Mouse (Mus musculus) gastrocnemius, postnatal 4 days (tissue): ENCODE data around the gene Nfatc4. TPM values are rescaled to one million over a fixed set of nuclear protein-coding genes. Genes with fewer than 3 reads are reported as not detected.

Source experiments
- DNase-seq, 2 experiments: peaks; one replicate each; pipeline ENCODE4 v3.0.0; 2021 to 2022; ENCODE audit warnings: low spot score in 2 of 2, mixed read lengths in 2 of 2
- long read RNA-seq, 2 experiments: library from polyadenylated mRNA; stranded (forward); transcript quantifications; one replicate each; pipeline ENCODE4 v2.0.0; 2021
- total RNA-seq, 2 experiments: library from RNA; stranded (reverse); gene quantifications; 2 replicates each; pipeline ENCODE4 v1.2.3; 2021

Gene Nfatc4
- total RNA-seq, result 10 to 100 TPM; 23.0 to 26.0 TPM
- long read RNA-seq, experiment 1, partial matches to known transcripts, result 3 of 12 reads
- long read RNA-seq, experiment 1, other reads (novel, unspliced or antisense), result 4 of 12 reads
- long read RNA-seq, experiment 2, partial matches to known transcripts, result 2 of 12 reads
- long read RNA-seq, experiment 2, other reads (novel, unspliced or antisense), result 3 of 12 reads

DNA sequence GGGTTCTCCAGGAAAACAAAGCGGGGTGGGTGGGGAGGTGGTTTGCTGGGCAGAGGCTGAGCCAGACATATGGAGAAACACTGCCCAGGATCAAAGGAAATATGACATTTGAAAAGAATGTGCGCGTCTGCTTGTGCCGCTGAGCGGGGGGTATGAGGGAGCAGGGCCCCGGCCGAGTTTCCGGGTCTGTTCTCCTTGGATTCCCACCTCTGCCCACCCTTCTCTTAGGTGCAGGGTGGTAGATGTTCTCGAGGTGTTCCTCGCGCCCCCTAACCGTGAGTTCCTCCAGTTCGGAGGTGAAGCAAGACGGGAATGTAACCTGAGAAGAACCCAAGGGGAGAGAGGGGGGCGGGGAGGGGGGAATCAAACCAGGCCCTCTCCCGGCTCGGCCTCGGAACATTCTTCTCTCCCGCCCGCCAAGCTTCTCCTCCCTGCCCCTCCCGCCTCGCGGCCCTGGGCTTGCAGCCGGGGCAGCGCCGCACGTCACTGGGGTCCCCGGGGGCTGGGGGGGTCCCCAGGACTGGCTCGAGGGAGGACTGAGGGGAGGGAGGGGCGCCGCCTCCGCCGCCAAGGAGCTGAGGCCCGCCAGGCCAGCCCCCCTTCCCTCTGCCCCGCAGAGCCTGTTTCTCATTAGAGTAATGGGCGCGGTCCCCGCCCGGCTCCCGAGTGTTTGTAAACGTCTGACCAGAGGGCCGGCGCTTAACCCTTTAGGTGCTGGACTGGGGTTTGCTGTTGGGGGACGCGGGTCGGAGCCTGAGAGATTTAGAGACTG, at the start of gene Nfatc4:
TSS of gene Nfatc4 (plus strand) at position 154 of the 772 bp plus-strand sequence.
- DNase-seq, result peak; percentile 81 to 91

DNA sequence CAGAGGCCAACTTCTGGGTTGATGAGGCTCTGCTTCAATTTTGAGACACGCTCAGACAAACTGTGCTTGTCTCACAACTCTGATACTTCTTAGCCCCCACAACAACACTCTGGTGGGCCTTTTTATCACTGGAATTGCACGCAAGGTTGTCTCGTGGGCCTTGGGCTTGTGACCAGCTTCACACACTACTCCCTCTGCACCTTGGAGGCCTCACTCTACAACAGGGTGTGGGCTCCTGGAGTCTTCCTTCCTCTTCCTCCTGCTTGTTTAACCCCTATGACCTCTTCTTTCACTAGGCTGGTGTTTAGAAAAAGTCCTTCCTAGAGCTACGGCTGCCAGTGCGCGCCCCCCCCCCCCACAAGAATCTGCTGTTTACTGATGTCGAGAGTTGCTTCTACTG, 46.2 kb upstream of the Nfatc4 start:
- DNase-seq, result no peak

- no peak for DNase-seq
These were observed 45.8 kb upstream of the Nfatc4 start for GRCm38 (mm10) chr14:55777176-55777575.

GRCm38 (mm10) chr14:55777806-55778205, 45.1 kb upstream of the Nfatc4 start:
- DNase-seq, result peak in 1 of 2 experiments; percentile 13

- peak in 1 of 2 experiments; percentile 12 for DNase-seq
These were observed 44.3 kb upstream of the Nfatc4 start for GRCm38 (mm10) chr14:55778686-55779085.

DNA sequence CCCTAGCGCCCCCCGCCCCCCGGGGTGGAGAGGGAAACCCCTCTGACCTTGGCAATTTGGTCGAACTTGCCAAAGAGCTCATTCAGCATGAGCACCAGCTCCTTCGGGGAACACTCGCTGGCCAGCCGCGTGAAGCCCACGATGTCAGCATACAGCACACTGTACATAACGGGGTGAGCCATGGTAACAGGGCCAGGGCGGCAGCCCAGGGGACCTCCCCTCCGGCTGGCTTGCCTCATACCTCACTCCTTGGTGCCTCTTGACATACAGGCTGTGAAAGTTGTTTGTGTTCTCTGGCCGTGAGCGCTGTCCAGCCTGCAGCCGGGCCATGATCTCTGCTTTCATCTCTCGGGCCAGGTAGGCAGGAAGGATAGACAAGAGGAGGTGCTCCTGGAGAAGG, 43.3 kb upstream of the Nfatc4 start:
- DNase-seq, result peak; percentile 7 to 15

DNA sequence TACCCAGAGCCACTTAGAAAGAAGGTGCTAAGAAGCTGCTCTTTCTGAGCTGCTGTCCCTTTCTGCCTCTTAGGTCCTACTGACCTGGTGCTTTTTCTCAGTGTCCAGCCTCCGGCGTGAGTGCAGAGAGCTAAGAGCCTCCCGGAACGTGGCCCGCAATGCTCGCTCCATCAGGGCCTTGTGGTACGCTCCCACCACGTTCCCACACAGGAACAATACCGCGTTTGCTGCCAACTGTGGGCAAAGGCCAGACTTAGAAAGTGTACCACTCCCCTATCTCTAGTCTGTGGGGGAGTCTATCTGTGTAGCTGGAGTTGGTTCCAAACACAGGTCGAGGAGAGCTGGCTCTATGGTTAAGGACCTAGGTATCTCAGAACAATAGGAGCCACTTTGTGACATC, 42.2 kb upstream of the Nfatc4 start:
- peak; percentile 10 to 13 for DNase-seq

DNA sequence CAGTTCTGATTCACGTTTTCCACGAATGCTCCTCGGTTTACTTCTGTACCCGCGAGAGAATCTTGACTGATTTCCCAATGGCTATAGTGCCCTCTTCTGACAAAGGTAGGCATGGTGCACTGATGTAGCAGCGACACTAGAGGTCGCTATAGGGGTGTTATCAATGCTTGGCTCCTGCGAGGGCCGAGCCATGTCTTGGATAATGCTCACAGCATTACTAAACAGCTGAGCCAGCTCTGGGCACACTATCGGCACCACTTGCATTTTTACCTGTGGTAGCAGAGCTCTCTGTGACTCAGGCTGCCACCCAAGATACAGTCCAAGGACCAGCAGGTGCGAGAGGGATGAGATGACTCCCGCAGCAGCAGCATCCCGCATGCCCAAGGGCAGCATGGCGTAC, 41.6 kb upstream of the Nfatc4 start:
- peak; percentile 31 to 55 for DNase-seq

- DNase-seq, result peak; percentile 11 to 14
These were observed 40.5 kb upstream of the Nfatc4 start for GRCm38 (mm10) chr14:55782361-55782960.

GRCm38 (mm10) chr14:55783171-55783957, 39.6 kb upstream of the Nfatc4 start:
- peak; percentile 17 to 28 for DNase-seq

DNA sequence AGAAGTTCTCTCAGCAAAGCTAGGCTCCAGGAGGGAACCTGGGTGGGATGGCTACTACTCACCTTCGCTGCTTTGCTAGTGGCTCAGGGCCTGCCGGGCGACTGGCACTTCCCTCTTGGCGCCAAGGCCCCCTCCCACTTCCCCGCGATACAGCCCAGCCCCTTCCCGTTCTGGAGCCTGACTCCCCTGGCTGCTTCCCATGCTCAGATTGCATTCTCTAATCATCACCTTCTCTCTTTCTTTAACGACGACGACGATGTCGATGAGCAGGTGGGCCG, 39.0 kb upstream of the Nfatc4 start, which contains the start of gene Adcy4:
TSS of gene Adcy4 (minus strand) at position 138 of the 278 bp plus-strand sequence.
- peak; percentile 13 to 14 for DNase-seq

DNA sequence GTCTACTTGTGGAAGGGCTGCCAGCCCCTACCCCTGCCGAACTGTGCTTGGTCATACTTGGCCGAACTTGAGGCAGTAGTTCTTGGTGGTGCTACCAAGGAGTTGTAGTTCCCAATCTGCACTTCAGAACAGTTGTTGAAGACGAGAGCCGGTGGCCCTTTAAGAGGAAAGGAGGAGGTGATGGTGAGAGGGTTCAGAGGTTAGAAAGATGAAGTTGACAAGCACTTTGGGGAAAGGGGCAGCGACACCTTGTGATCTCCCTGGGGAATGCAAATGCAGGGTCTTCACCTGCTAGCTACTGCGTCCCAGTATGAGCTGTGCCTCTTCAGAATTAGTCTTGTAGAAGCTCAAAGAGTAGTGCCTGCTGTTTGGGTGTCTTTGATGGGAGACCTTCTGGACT, 37.7 kb upstream of the Nfatc4 start:
- peak in 1 of 2 experiments; percentile 6 for DNase-seq

GRCm38 (mm10) chr14:55787731-55788130, 35.2 kb upstream of the Nfatc4 start:
- peak in 1 of 2 experiments; percentile 8 for DNase-seq

- DNase-seq, result peak in 1 of 2 experiments; percentile 32
These were observed 34.5 kb upstream of the Nfatc4 start, which contains the start of gene Ripk3 for GRCm38 (mm10) chr14:55788256-55789050. Gene Ripk3 (minus strand): TSS chr14:55788865.

- DNase-seq, result no peak
These were observed 29.5 kb upstream of the Nfatc4 start for GRCm38 (mm10) chr14:55793461-55793860.

GRCm38 (mm10) chr14:55793946-55794345, 29.0 kb upstream of the Nfatc4 start:
- DNase-seq, result peak in 1 of 2 experiments; percentile 15

DNA sequence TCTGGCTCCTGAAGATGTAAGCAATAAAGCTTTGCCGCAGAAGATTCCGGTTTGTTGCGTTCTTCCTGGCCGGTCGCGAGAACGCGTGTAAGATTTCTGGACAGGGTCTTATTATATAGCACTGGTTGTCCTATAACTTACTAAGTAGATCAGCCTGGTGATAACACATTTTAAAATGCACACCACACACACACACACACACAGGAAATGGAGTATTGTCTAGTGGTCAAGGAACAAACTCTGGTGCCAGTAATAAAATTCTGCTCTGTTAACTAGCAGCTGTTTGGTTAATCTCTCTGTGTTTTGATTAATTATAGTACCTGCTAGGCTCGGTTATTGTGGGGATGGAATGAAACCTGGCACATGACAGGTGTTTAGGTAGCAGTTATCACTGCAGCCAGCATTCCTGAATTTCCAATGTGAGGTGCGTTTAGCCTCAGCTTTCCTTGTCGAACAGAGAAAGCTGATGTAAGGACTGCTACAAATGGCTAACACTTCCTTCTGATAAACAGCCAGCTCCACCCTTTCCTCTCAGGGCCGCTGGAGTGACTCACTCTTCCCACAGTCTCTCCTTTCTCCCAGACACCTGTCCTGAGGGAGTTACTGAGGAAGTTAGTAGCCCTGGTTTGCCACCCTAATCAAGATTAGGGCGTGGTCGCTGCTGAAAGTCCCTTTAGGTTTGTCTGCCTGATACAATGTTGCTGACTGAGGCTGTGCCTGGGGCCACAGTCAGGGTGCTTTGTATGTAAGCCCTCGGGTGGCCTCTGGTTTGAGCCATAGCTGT, 27.4 kb upstream of the Nfatc4 start:
- peak in 1 of 2 experiments; percentile 6 for DNase-seq

GRCm38 (mm10) chr14:55814885-55815284, 8.1 kb upstream of the Nfatc4 start:
- DNase-seq, result peak in 1 of 2 experiments; percentile 70

DNA sequence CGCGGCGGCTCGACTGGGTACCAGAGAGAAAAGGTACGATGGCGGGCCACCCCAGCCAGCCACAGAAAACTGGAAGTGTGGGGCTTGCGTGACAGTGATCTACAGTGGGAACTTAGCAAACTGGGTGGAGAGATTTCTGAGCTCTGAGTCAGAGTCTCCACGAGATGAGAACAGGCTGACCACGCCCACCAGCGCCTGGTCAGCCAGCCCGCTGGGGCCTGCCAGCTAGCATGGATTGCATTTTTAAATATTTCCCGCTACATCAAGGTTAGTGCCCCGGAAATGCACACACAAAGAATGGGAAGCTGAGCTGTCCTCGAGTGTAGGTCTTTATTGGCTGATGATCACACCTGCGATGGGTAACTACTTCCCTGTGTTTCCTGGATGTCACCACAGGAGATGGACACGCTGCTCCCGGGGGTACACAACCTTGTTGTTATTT, 7.6 kb upstream of the Nfatc4 start:
- DNase-seq, result peak in 1 of 2 experiments; percentile 61
